Mouse (Mus musculus) liver, embryonic 14.5 days (tissue): ENCODE results near the gene Carm1. TPM values are rescaled to one million over a fixed set of nuclear protein-coding genes. Genes with fewer than 3 reads are reported as not detected.

Experiments used
- ATAC-seq: fragments of 200-750 bp; cut with Nextera tagmentation; 2 replicates; pipeline ENCODE4 v1.8.0; 2017; ENCODE audit warnings: moderate number of reproducible peaks, mild to moderate bottlenecking, moderate library complexity; ENCODE audit not compliant: insufficient read depth
- DNase-seq, 3 experiments: peaks; one replicate each; pipeline ENCODE4 v3.0.0-alpha.2; 2012 to 2013; ENCODE audit warnings: low read depth in 3 of 3, low spot score in 3 of 3
- H3K27ac ChIP-seq: fragments of 300-500 bp; sonication (generic); 2 replicates; pipeline ENCODE4 v1.5.1; 2014; ENCODE audit warnings: moderate library complexity, mild to moderate bottlenecking, control low read depth, inconsistent platforms
- H3K27me3 ChIP-seq: fragments of 300-500 bp; sonication (generic); 2 replicates; pipeline ENCODE4 v1.6.1; 2014; ENCODE audit warnings: mild to moderate bottlenecking, low read length, moderate library complexity; ENCODE audit not compliant: control insufficient read depth, insufficient read depth
- H3K36me3 ChIP-seq: fragments of 300-500 bp; sonication (generic); replicated peaks from 2 replicates; pipeline ENCODE4 v1.6.1; 2014; ENCODE audit warnings: low read depth; ENCODE audit not compliant: control insufficient read depth, insufficient read depth
- H3K4me1 ChIP-seq, 2 experiments: fragments of 200-500 bp in 1 of 2; fragments of 300-500 bp in 1 of 2; sonication (generic) in 1 of 2; replicated peaks; 2 replicates each; pipeline ENCODE4 v1.6.1; 2012 to 2014; ENCODE audit warnings: antibody characterized with exemption in 1 of 2, inconsistent platforms in 1 of 2, low read length in 1 of 2; ENCODE audit not compliant: control insufficient read depth in 2 of 2, insufficient read depth in 2 of 2
- H3K4me2 ChIP-seq: fragments of 300-500 bp; sonication (generic); 2 replicates; pipeline ENCODE4 v1.6.1; 2014; ENCODE audit warnings: low read depth, mild to moderate bottlenecking, control low read depth, moderate library complexity
- H3K4me3 ChIP-seq, 2 experiments: fragments of 200-500 bp in 1 of 2; fragments of 300-500 bp in 1 of 2; sonication (generic) in 1 of 2; 2 replicates each; pipeline ENCODE4 v1.5.1; 2012 to 2014; ENCODE audit warnings: low read depth in 2 of 2, low read length in 2 of 2, mild to moderate bottlenecking in 2 of 2, control low read depth in 1 of 2, inconsistent platforms in 1 of 2, moderate library complexity in 1 of 2; ENCODE audit not compliant: insufficient read depth in 1 of 2
- H3K9ac ChIP-seq: fragments of 300-500 bp; sonication (generic); replicated peaks from 2 replicates; pipeline ENCODE4 v1.6.1; 2014; ENCODE audit warnings: mild to moderate bottlenecking, control low read depth, moderate library complexity
- H3K9me3 ChIP-seq: fragments of 300-500 bp; sonication (generic); 2 replicates; pipeline ENCODE4 v1.6.1; 2016; ENCODE audit warnings: low read length, mixed read lengths; ENCODE audit not compliant: control insufficient read depth
- CTCF ChIP-seq: IDR thresholded peaks from 2 replicates; pipeline ENCODE4 v1.5.1; 2016; ENCODE audit warnings: antibody characterized with exemption, low read depth, control low read depth
- EP300 ChIP-seq: IDR thresholded peaks from 2 replicates; pipeline ENCODE4 v1.6.1; 2016; ENCODE audit warnings: antibody characterized with exemption, low read depth
- WGBS: fragments of 180-500 bp; shearing (Covaris S2); extraction: QIAGEN DNeasy Blood & Tissue Kit; methylation state at CpG from one replicate; pipeline ENCODE4 v1.1.7; 2014; ENCODE audit not compliant: insufficient replicate concordance; 5-methylcytosine and 5-hydroxymethylcytosine counted together
- polyA plus RNA-seq, 2 experiments: library from polyadenylated mRNA; depleted of rRNA in 1 of 2; stranded (reverse) in 1 of 2; unstranded in 1 of 2; fragments of >200 nt; fragmentation: Nextera tagmentation in 1 of 2; extraction: Ambion mirVana in 1 of 2; gene quantifications; 2 replicates each; pipeline versions ENCODE4 v1.2.1 to v1.2.3; 2012 to 2014

Gene Carm1
- polyA plus RNA-seq, 2 experiments = 13.6 to 25.6 TPM

DNA sequence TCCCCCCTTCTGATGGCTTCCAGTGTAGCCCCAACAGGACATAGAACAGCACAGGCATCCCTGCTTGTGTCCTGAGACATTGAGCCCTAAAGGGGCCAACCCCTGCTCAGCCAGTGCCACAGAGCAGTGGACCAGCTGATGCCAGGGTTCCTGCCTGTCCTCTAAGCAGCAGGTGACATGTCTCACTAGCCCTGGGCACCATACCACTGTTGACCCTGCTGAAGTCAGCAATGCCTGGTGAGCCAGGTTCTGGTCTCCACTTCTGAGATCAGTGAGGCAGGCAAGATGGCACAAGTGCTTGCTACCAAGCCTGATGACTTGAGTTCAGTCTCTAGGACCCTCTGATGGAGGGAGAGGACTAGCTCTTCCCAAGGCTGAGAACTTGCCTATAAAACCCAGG is 40.9 kb upstream of the Carm1 start:
- H3K36me3 ChIP-seq = peaks cover 30% of the 10 kb centered on the region
- TF ChIP-seq EP300 (no peak), CTCF (no peak)
- no peaks in the 10 kb centered on the region for H3K9me3 ChIP-seq

DNA sequence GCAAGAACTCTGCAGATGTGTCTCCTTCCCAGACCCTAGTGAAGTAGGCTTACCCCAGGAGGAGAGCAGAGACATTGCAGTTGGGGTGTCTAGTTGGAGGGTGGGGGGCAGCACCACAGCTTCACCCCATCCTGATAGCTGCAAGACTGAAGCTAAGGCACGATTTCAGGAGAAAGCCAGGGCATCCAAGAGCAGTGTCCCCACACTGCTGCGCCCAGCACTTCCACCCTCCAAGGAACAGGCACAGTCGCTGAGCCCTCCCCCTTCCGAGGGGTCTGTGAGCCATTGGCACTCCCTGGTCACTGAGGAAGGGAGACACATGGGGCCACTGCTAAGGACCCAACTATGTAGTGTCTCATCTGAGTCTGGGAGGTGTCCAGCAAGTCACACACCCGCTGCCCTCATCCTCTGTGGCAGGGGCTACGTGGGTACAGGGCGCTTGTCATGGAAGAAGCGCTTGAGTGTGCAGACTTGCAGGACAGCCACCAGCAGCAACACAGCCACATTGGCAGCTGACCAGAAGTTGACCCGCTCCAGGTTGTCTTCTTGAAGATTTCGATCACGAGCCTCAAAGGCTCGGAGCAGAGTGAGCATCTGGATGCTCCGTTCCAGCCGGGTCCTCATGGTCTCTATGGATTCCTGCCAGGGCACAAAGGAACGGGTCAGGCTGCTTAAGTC is 38.8 kb upstream of the Carm1 start:
- ATAC-seq (no peak), DNase-seq (no peak)
- no peaks in the 10 kb centered on the region for H3K27me3 ChIP-seq
- H3K4me3 ChIP-seq = no peak overlapping the region
- H3K27ac ChIP-seq = no peak overlapping the region
- 85% methylated on average over 15 of the region's 15 CpGs for WGBS
- H3K9ac ChIP-seq = no peak overlapping the region
- H3K4me2 ChIP-seq = no peak overlapping the region
- TF ChIP-seq EP300 (no peak), CTCF (no peak)
- peaks cover 7 to 19% of the 10 kb centered on the region in 2 experiments for H3K4me1 ChIP-seq
- H3K9me3 ChIP-seq = no peaks in the 10 kb centered on the region
- peaks cover 30% of the 10 kb centered on the region for H3K36me3 ChIP-seq

More for the DNA sequence above, 40.9 kb upstream of the Carm1 start:
- no peak overlapping the region for H3K4me3 ChIP-seq
- ATAC-seq = no peak
- DNase-seq = no peak
- no peaks in the 10 kb centered on the region for H3K27me3 ChIP-seq
- no peak overlapping the region for H3K4me2 ChIP-seq
- H3K27ac ChIP-seq = no peak overlapping the region
- H3K4me1 ChIP-seq = peaks cover 3 to 14% of the 10 kb centered on the region in 2 experiments
- no peak overlapping the region for H3K9ac ChIP-seq

DNA sequence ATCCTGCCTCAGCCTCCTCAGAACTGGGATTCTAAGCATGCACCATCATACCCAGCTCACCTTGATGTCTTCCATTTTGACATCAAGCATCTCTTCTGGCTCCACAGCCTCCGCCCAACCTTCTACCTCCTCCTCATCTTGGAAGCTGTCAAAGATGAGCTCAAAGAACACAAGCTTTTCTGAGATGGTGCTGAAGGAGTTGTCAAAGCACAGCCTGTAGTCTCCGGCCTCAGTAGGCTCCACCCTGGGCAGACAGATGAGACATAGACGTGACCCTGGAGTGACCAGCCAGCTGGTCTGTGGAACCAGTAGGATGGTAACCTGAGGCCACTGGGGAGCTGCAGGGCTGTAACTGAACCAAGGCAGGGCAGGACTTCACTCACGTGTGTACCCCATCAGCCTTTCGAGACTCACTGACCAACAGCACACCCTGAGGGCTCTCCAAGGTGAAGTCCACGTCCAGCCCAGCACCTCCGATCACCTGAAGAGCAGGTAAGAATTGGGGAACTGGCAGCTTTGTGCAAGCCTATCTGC is 37.8 kb upstream of the Carm1 start:
- H3K36me3 ChIP-seq = peaks cover 24% of the 10 kb centered on the region
- WGBS = 75% methylated on average over 7 of the region's 7 CpGs
- peak overlapping the region; percentile 87 for H3K4me2 ChIP-seq
- no peaks in the 10 kb centered on the region for H3K9me3 ChIP-seq
- peak overlapping the region; percentile 59 for H3K9ac ChIP-seq
- peaks cover 7 to 19% of the 10 kb centered on the region in 2 experiments for H3K4me1 ChIP-seq
- no peaks in the 10 kb centered on the region for H3K27me3 ChIP-seq
- DNase-seq (no peak), ATAC-seq (no peak)
- no peak for TF ChIP-seq EP300
- H3K27ac ChIP-seq = no peak overlapping the region
- peak overlapping the region; percentile 61 to 94 for H3K4me3 ChIP-seq

DNA sequence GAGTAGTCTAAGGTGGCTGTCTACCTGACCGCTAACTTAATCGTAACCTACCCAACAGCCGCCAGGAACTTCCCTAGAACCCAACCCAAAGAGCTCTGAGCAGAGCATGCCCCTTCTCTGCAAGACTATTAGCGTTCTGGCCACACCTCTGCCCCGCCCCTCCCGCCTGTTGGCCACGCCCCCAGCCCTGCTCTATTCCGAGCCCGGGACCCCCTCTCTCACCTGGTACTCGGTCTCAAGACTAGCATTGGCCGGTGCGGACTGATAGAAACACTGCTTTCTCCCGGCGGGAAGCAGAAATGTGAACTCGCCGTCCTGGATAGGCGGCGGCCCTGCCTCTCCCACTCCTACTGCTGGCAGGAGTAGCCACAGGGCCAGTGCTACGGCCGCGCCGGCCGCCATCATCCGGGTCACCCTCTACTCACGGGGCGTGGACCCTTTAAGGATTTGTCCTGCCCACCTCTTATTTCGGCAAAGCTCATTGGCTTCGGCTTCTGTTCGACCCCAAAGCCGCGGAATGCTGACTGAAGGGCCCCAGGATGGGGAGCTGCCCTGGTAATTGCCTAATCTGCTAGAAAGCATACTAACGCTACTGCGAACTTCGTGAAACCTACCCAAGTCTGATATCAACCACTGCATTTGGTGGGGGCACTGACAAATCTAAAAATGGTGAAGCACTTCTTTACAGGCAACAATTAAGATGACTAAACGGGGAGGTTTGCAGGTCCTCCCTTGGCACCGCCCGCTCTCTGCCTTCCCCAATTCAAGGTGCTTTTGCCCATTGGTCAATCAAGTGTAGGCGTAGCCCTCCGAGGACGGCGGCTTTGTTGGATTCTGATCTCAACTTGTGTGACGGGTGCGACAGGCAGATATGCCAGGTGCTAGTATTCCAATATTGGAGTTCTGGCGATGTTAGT is 36.7 kb upstream of the Carm1 start, which contains the start of gene Tmed1:
Gene Tmed1, minus strand, starts transcription at position 481 of the 917 bp plus-strand sequence.
- DNase-seq (peak; percentile 89 to 92 (median 90)), ATAC-seq (peak; percentile 93)
- H3K4me2 ChIP-seq = peak within 1 kb of the TSS; percentile 87
- no peaks in the 10 kb centered on the region for H3K9me3 ChIP-seq
- 0 out of 2 replicates have a peak, but pooled peaks have one; percentile 5 for TF ChIP-seq CTCF
- peak; percentile 67 for TF ChIP-seq EP300
- no peaks in the 10 kb centered on the region for H3K27me3 ChIP-seq
- peak within 1 kb of the TSS; percentile 83 for H3K27ac ChIP-seq
- peak within 1 kb of the TSS; percentile 66 for H3K9ac ChIP-seq
- H3K4me1 ChIP-seq = peaks cover 7 to 22% of the 10 kb centered on the region in 2 experiments
- under 1% methylated on average over 44 of the region's 44 CpGs for WGBS
- H3K4me3 ChIP-seq = peak within 1 kb of the TSS; percentile 61 to 94
- peaks cover 22% of the 10 kb centered on the region for H3K36me3 ChIP-seq

DNA sequence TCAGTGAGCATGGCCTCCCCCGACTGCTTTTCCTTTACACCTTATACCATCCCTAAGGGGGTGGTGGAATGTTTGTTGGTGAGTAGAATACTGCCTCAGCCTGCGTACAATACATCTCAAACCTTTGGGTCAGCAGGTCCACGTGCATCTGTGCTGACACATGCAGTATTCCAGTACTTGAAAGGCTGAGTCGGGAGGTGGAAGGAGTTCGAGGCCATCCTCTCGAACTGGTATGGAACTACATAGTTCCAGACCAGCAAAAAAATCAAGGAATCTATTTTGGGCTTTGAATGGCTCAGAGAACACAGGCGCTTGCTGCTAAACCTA is 36.0 kb upstream of the Carm1 start:
- H3K27ac ChIP-seq = peak overlapping the region; percentile 83
- H3K4me3 ChIP-seq = peak overlapping the region; percentile 61 to 94
- H3K27me3 ChIP-seq = no peaks in the 10 kb centered on the region
- DNase-seq = no peak
- H3K36me3 ChIP-seq = peaks cover 16% of the 10 kb centered on the region
- WGBS = 4% methylated on average over 7 of the region's 7 CpGs
- TF ChIP-seq CTCF (no peak), EP300 (no peak)
- H3K9me3 ChIP-seq = no peaks in the 10 kb centered on the region
- H3K9ac ChIP-seq = peak overlapping the region; percentile 66
- peak overlapping the region; percentile 87 for H3K4me2 ChIP-seq
- H3K4me1 ChIP-seq = peaks cover 7 to 22% of the 10 kb centered on the region in 2 experiments
- no peak for ATAC-seq
